Comparison of ENCODE assay signal across 11 mouse cellular contexts in genomic region chr12:99342160-99342559, GRCm38 (mm10).
A peak's percentile ranks its signal among the peaks of the same experiment; 100 is the strongest.
DNase-seq lines count a peak whose midpoint lies in the region; ATAC-seq and TF ChIP-seq lines count a peak whose summit lies in the region.
"Had no signal": no experiment of that assay in that cellular context is flagged by ENCODE, and none has a peak within 500 bp of the region (broad histone marks: within the 10 kb centered on the region; RNA-seq: fewer than 3 reads in every experiment).

No protein-coding gene starts in this region.

- H3K9ac ChIP-seq in lung, embryonic 14.5 days = no peak overlapping the region
- H3K9ac ChIP-seq in hindbrain, embryonic 11.5 days (ENCODE audit: low read depth, low read length) = no peak overlapping the region
- H3K9ac ChIP-seq in neural tube, embryonic 15.5 days (replicated peaks) = no peak overlapping the region
- H3K9ac ChIP-seq: liver, embryonic 15.5 days had no signal

- no peak overlapping the region for H3K4me3 ChIP-seq in lung, embryonic 14.5 days (ENCODE audit: low read depth, low read length)
- no peak overlapping the region for H3K4me3 ChIP-seq in embryonic facial prominence, embryonic 10.5 days
- no peak overlapping the region for H3K4me3 ChIP-seq in hindbrain, embryonic 11.5 days (ENCODE audit: low read depth, low read length)
- no peak overlapping the region for H3K4me3 ChIP-seq in neural tube, embryonic 15.5 days (replicated peaks)
- H3K4me3 ChIP-seq: liver, embryonic 15.5 days had no signal

- TF ChIP-seq CTCF in lung, embryonic 14.5 days (IDR thresholded peaks at IDR 0.05; ENCODE audit: low read depth) = no peak

- H3K4me1 ChIP-seq in lung, embryonic 14.5 days (ENCODE audit: insufficient read depth) = peaks cover 4% of the 10 kb centered on the region; the same call in 1 of the 2 replicates
- H3K4me1 ChIP-seq in embryonic facial prominence, embryonic 10.5 days = peaks cover 87% of the 10 kb centered on the region
- H3K4me1 ChIP-seq in hindbrain, embryonic 11.5 days (replicated peaks; ENCODE audit: control insufficient read depth, insufficient read depth, low read length) = peaks cover 8% of the 10 kb centered on the region
- H3K4me1 ChIP-seq in neural tube, embryonic 15.5 days = peaks cover 55% of the 10 kb centered on the region

- DNase-seq in lung, embryonic 14.5 days = no peak
- no peak for DNase-seq in lung, adult 18-20 months
- DNase-seq in embryonic facial prominence, embryonic 10.5 days (ENCODE audit: low spot score) = no peak
- DNase-seq in hindbrain, embryonic 11.5 days (ENCODE audit: low spot score) = no peak
- DNase-seq in adrenal gland, postnatal 10 days = no peak
- no peak for DNase-seq in spleen, postnatal 10 days (ENCODE audit: low spot score in 2 of 2)
- DNase-seq: gastrocnemius, postnatal 14 days; heart, postnatal 14 days; thymus, adult 18-20 months had no signal

- no peak overlapping the region for H3K27ac ChIP-seq in lung, embryonic 14.5 days (ENCODE audit: low read depth)
- 0 out of 2 replicates have a peak overlapping the region, but pooled peaks have one; percentile 44 for H3K27ac ChIP-seq in embryonic facial prominence, embryonic 10.5 days (replicated peaks)
- peak overlapping the region; percentile 1; the same call in 1 of the 2 replicates for H3K27ac ChIP-seq in hindbrain, embryonic 11.5 days (ENCODE audit: low read depth, low read length)
- 0 out of 2 replicates have a peak overlapping the region, but pooled peaks have one; percentile 84 for H3K27ac ChIP-seq in neural tube, embryonic 15.5 days (replicated peaks)
- H3K27ac ChIP-seq: liver, embryonic 15.5 days had no signal

- H3K36me3 ChIP-seq in lung, embryonic 14.5 days (ENCODE audit: insufficient read depth) = no peaks in the 10 kb centered on the region; the same call in 1 of the 2 replicates
- H3K36me3 ChIP-seq in embryonic facial prominence, embryonic 10.5 days (replicated peaks) = peaks cover 22% of the 10 kb centered on the region
- H3K36me3 ChIP-seq in hindbrain, embryonic 11.5 days (ENCODE audit: control insufficient read depth, insufficient read depth, low read length) = 0 out of 2 replicates have a peak, but pooled peaks cover 2% of the 10 kb centered on the region
- H3K36me3 ChIP-seq in neural tube, embryonic 15.5 days = no peaks in the 10 kb centered on the region

- H3K9me3 ChIP-seq in lung, embryonic 14.5 days (ENCODE audit: low read depth, low read length) = no peaks in the 10 kb centered on the region
- H3K9me3 ChIP-seq in embryonic facial prominence, embryonic 10.5 days = no peaks in the 10 kb centered on the region
- no peaks in the 10 kb centered on the region for H3K9me3 ChIP-seq in hindbrain, embryonic 11.5 days (ENCODE audit: control insufficient read depth, low read length)
- H3K9me3 ChIP-seq in neural tube, embryonic 15.5 days (replicated peaks) = no peaks in the 10 kb centered on the region
- H3K9me3 ChIP-seq: liver, embryonic 15.5 days had no signal

- 22% methylated on average over 3 of the region's 3 CpGs for WGBS in lung, embryonic 14.5 days
- 14% methylated on average over 3 of the region's 3 CpGs for WGBS in embryonic facial prominence, embryonic 10.5 days
- WGBS in hindbrain, embryonic 11.5 days = 11% methylated on average over 3 of the region's 3 CpGs
- 14% methylated on average over 3 of the region's 3 CpGs for WGBS in neural tube, embryonic 15.5 days

- no peak overlapping the region for H3K4me2 ChIP-seq in lung, embryonic 14.5 days
- no peak overlapping the region for H3K4me2 ChIP-seq in hindbrain, embryonic 11.5 days (replicated peaks; ENCODE audit: low read depth, low read length)
- no peak overlapping the region for H3K4me2 ChIP-seq in neural tube, embryonic 15.5 days
- H3K4me2 ChIP-seq: liver, embryonic 15.5 days had no signal

- ATAC-seq in lung, embryonic 14.5 days (ENCODE audit: insufficient read depth) = peak; percentile 36; the same call in 1 of the 2 replicates
- ATAC-seq in hindbrain, embryonic 11.5 days (ENCODE audit: low FRiP score) = no peak
- no peak for ATAC-seq in neural tube, embryonic 15.5 days (ENCODE audit: low FRiP score)

- H3K27me3 ChIP-seq in lung, embryonic 14.5 days (ENCODE audit: insufficient read depth, low read length) = no peaks in the 10 kb centered on the region
- no peaks in the 10 kb centered on the region for H3K27me3 ChIP-seq in embryonic facial prominence, embryonic 10.5 days (replicated peaks; ENCODE audit: low read depth, poor library complexity, severe bottlenecking)
- no peaks in the 10 kb centered on the region for H3K27me3 ChIP-seq in hindbrain, embryonic 11.5 days (ENCODE audit: control insufficient read depth, insufficient read depth, low read length)
- H3K27me3 ChIP-seq in neural tube, embryonic 15.5 days (replicated peaks) = no peaks in the 10 kb centered on the region
- H3K27me3 ChIP-seq: liver, embryonic 15.5 days had no signal
